Comparison of ENCODE assay signal across 23 mouse cellular contexts in genomic region chr9:115526322-115526721, GRCm38 (mm10).
DNase-seq lines count a peak whose midpoint lies in the region; ATAC-seq lines count a peak whose summit lies in the region.
"Had no signal": no experiment of that assay in that cellular context is flagged by ENCODE, and none has a peak within 500 bp of the region (broad histone marks: within the 10 kb centered on the region; RNA-seq: fewer than 3 reads in every experiment).

No protein-coding gene starts in this region.

- no peaks in the 10 kb centered on the region for H3K36me3 ChIP-seq in forebrain, embryonic 12.5 days (replicated peaks)
- H3K36me3 ChIP-seq in intestine, embryonic 16.5 days (ENCODE audit: control insufficient read depth, insufficient read depth, low read length): no peaks in the 10 kb centered on the region
- no peaks in the 10 kb centered on the region for H3K36me3 ChIP-seq in midbrain, embryonic 16.5 days (ENCODE audit: control insufficient read depth, insufficient read depth, low read length)
- H3K36me3 ChIP-seq: embryonic facial prominence, embryonic 15.5 days; heart, embryonic 15.5 days; hindbrain, embryonic 15.5 days; kidney, embryonic 15.5 days; limb, embryonic 13.5 days; liver, embryonic 12.5 days; neural tube, embryonic 15.5 days had no signal

- H3K9ac ChIP-seq in forebrain, embryonic 12.5 days: no peak overlapping the region
- no peak overlapping the region for H3K9ac ChIP-seq in intestine, embryonic 16.5 days (ENCODE audit: low read depth, low read length)
- no peak overlapping the region for H3K9ac ChIP-seq in midbrain, embryonic 16.5 days (ENCODE audit: low read depth, low read length)
- H3K9ac ChIP-seq: embryonic facial prominence, embryonic 15.5 days; heart, embryonic 15.5 days; hindbrain, embryonic 15.5 days; kidney, embryonic 15.5 days; limb, embryonic 13.5 days; liver, embryonic 12.5 days; neural tube, embryonic 15.5 days had no signal

- H3K27me3 ChIP-seq in forebrain, embryonic 12.5 days: no peaks in the 10 kb centered on the region
- H3K27me3 ChIP-seq in intestine, embryonic 16.5 days (replicated peaks; ENCODE audit: control insufficient read depth, insufficient read depth, low read length): no peaks in the 10 kb centered on the region
- no peaks in the 10 kb centered on the region for H3K27me3 ChIP-seq in midbrain, embryonic 16.5 days (ENCODE audit: control insufficient read depth, insufficient read depth, low read depth, low read length)
- H3K27me3 ChIP-seq: embryonic facial prominence, embryonic 15.5 days; heart, embryonic 15.5 days; hindbrain, embryonic 15.5 days; kidney, embryonic 15.5 days; limb, embryonic 13.5 days; liver, embryonic 12.5 days; neural tube, embryonic 15.5 days had no signal

- no peaks in the 10 kb centered on the region for H3K9me3 ChIP-seq in forebrain, embryonic 12.5 days
- H3K9me3 ChIP-seq in intestine, embryonic 16.5 days (ENCODE audit: control insufficient read depth, low read length): no peaks in the 10 kb centered on the region
- H3K9me3 ChIP-seq in midbrain, embryonic 16.5 days (replicated peaks; ENCODE audit: control insufficient read depth, low read length, poor library complexity, severe bottlenecking): no peaks in the 10 kb centered on the region
- H3K9me3 ChIP-seq: embryonic facial prominence, embryonic 15.5 days; heart, embryonic 15.5 days; hindbrain, embryonic 15.5 days; kidney, embryonic 15.5 days; limb, embryonic 13.5 days; liver, embryonic 12.5 days; neural tube, embryonic 15.5 days had no signal

- H3K4me1 ChIP-seq in forebrain, embryonic 12.5 days: no peaks in the 10 kb centered on the region; the same call in 1 of the 2 replicates
- H3K4me1 ChIP-seq in intestine, embryonic 16.5 days (ENCODE audit: control insufficient read depth, insufficient read depth, low read length): no peaks in the 10 kb centered on the region
- no peaks in the 10 kb centered on the region for H3K4me1 ChIP-seq in midbrain, embryonic 16.5 days (ENCODE audit: control insufficient read depth, insufficient read depth, low read length)
- H3K4me1 ChIP-seq: heart, embryonic 15.5 days; liver, embryonic 12.5 days had no signal

- no peak overlapping the region for H3K4me2 ChIP-seq in forebrain, embryonic 12.5 days
- H3K4me2 ChIP-seq in intestine, embryonic 16.5 days (ENCODE audit: low read depth, low read length): no peak overlapping the region
- no peak overlapping the region for H3K4me2 ChIP-seq in midbrain, embryonic 16.5 days (ENCODE audit: low read length)
- H3K4me2 ChIP-seq: embryonic facial prominence, embryonic 15.5 days; heart, embryonic 15.5 days; hindbrain, embryonic 15.5 days; kidney, embryonic 15.5 days; limb, embryonic 13.5 days; liver, embryonic 12.5 days; neural tube, embryonic 15.5 days had no signal

- DNase-seq in CD4-positive helper T cell, adult 2 months (ENCODE audit: low read depth, low spot score): peak; percentile 62
- DNase-seq in T-cell, adult 2 months (ENCODE audit: low spot score): peak; percentile 43
- DNase-seq in thymus, postnatal 14 days: peak; percentile 59
- DNase-seq: adrenal gland, postnatal 14 days; cerebellum, adult 2 months; cerebellum, postnatal 36 days; gastrocnemius, postnatal 36 days; kidney, adult 11 months; kidney, postnatal 36 days; lung, adult 2 months had no signal

- H3K4me3 ChIP-seq in forebrain, embryonic 12.5 days (replicated peaks): no peak overlapping the region
- no peak overlapping the region for H3K4me3 ChIP-seq in intestine, embryonic 16.5 days (ENCODE audit: low read length)
- no peak overlapping the region for H3K4me3 ChIP-seq in midbrain, embryonic 16.5 days (ENCODE audit: low read depth, low read length)
- H3K4me3 ChIP-seq: embryonic facial prominence, embryonic 15.5 days; heart, embryonic 15.5 days; hindbrain, embryonic 15.5 days; kidney, embryonic 15.5 days; limb, embryonic 13.5 days; liver, embryonic 12.5 days; neural tube, embryonic 15.5 days had no signal

- WGBS in forebrain, embryonic 12.5 days: 91% methylated on average over 4 of the region's 4 CpGs
- WGBS in intestine, embryonic 16.5 days: 79% methylated on average over 4 of the region's 4 CpGs
- 90% methylated on average over 4 of the region's 4 CpGs for WGBS in midbrain, embryonic 16.5 days

- no peak overlapping the region for H3K27ac ChIP-seq in forebrain, embryonic 12.5 days
- H3K27ac ChIP-seq in intestine, embryonic 16.5 days (ENCODE audit: low read length): no peak overlapping the region
- no peak overlapping the region for H3K27ac ChIP-seq in midbrain, embryonic 16.5 days (ENCODE audit: low read length)
- H3K27ac ChIP-seq: embryonic facial prominence, embryonic 15.5 days; heart, embryonic 15.5 days; hindbrain, embryonic 15.5 days; kidney, embryonic 15.5 days; limb, embryonic 13.5 days; liver, embryonic 12.5 days; neural tube, embryonic 15.5 days; stomach, postnatal 0 days had no signal

- ATAC-seq in megakaryocyte-erythroid progenitor cell, adult 5-6 weeks (replicated peaks; ENCODE audit: low FRiP score, low TSS enrichment, poor library complexity, severe bottlenecking): 0 out of 2 replicates have a peak, but pooled peaks have one; percentile 20
- no peak for ATAC-seq in forebrain, embryonic 12.5 days (ENCODE audit: low FRiP score)
- ATAC-seq in intestine, embryonic 16.5 days: no peak
- no peak for ATAC-seq in midbrain, embryonic 16.5 days
- ATAC-seq: forebrain, embryonic 16.5 days; liver, embryonic 12.5 days had no signal
